Mouse (Mus musculus): ENCODE measurements around the gene Arpp19. TPM values are rescaled to one million over a fixed set of nuclear protein-coding genes. Genes with fewer than 3 reads are reported as not detected.

The Arpp19 gene
- 100 to 1,000 TPM; 195 to 332 (median 231) TPM for total RNA-seq (2022)

GRCm38 (mm10) chr9:75037451-75038356, at the start of gene Arpp19:
Gene Arpp19 (plus strand): TSS chr9:75037614.
- peak; percentile 92 for DNase-seq

DNA sequence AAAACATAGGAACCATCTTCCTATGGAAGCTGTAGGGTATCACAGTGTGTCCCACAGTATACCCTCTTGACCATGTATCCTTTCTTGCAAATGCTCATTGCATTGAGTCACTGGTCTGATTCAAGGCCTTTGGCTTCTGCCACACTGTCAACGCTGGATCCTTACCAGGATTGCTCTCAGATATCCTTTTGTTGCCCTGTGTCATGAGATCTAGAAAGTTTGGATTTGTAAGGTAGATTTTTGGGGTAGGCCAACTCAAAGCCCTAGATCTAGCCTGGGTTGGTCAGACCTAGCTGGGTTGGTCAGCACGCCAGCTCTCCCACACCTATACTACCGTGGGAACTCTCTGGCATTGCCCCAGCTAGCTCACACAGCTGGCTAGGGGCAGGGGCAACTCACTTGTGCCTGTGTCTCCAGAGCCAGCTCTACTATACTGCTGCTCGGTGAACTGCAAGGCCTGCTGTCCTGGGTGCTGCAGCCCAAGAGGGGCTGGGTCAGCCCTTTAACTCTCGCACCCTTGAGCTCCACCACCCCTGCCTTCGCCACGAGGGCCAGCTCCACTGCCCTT, 48.4 kb upstream of the Arpp19 start:
- DNase-seq = no peak

DNA sequence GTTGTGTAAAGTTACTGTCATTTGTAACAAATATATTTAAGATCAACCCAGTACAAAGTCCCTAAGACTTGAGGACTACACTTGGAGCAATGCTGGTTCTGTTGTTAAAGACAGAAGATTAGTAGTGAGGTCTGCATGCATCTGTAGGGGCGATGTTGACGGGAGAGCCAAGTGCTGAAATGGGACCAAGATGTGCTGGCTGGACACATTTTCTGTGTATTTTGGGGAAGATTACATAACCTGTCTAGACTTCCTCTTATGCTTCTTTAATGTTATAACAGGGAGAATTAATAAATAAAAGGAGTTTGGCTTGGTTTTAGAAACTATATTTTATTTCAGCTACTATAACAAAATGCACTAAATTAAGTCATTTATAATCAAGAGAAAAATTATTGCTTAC, 47.4 kb upstream of the Arpp19 start:
- DNase-seq = no peak

DNA sequence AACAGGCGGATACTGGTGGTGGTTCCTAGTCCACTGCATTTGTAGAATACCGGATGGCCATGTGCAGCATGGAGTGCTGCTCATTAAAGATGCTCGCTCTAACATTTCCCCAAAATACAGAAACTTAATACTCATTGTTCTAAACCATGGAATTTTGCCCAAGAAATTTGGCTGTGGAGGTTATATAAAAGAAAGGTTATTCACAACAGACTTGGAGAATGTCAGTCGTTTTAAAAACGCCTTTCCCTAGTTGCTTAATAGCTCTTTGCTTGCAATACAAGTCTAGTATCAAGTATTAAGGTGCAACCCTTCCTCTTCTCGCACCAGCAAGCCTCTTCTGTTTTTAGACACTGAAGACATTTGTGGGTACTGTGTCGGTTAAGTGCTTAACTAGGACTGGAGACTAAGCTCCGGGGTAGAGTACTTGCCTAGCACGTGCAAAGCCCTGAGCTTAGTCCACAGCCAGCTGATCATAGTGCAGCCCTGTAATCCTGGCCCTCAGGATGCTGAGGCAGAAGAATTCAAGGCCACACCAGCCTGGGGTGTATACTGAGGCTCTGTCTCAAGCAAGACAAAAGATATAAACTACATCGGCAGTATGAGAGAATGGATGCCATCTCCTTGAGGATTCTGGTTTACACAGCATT, 42.7 kb upstream of the Arpp19 start:
- no peak for DNase-seq

DNA sequence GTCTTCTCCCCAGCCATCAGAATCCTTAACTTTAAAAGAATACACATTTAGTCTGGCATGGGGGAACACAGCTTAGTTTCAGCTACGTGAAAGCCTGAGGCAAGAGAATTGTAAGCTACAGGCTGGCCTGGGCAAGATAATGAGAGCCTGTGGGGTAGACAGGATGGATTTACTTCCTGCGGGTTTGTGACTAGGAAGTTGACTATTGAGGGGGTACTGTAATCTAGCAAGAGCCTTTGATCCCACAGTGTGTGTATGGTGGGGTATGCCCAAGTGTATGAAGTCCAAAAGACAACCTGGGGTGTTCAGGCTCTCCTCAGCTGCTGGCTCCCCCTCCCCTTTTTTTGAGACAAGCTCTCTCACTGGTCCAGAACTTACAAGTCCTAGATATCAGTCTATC, 41.1 kb upstream of the Arpp19 start:
- DNase-seq = no peak

- DNase-seq = no peak
These were observed 39.4 kb upstream of the Arpp19 start for GRCm38 (mm10) chr9:74997976-74998375.

GRCm38 (mm10) chr9:75001006-75001405, 36.4 kb upstream of the Arpp19 start:
- no peak for DNase-seq

DNA sequence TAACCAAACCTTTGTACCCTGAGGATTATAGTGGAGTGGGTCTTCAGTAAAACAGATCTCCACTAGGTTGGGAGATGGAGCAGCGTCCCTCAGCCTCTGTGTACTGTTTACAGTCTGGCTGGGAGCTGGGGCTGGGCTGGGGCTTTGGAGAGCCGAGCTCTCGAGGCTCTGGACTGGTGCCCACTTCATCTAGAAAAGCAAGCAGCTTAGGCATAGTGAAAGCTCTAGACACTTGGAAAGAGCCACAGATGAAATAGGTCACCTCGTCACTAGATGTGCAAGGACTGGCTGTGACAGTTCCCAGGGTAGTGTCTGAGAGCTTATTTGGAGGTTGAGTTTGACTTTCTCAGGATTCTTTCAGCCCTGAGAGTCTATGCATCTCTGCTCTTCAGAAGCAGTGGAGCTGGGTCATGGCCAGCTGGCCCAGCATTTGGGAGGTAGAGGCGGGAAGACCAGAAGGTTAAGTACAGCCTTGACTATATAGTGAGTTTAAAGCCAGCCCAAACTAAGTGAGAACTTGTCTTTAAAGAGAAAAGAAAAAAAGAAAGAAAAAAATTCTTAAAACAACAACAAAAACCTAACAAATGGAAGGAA, 35.7 kb upstream of the Arpp19 start:
- DNase-seq = no peak

DNA sequence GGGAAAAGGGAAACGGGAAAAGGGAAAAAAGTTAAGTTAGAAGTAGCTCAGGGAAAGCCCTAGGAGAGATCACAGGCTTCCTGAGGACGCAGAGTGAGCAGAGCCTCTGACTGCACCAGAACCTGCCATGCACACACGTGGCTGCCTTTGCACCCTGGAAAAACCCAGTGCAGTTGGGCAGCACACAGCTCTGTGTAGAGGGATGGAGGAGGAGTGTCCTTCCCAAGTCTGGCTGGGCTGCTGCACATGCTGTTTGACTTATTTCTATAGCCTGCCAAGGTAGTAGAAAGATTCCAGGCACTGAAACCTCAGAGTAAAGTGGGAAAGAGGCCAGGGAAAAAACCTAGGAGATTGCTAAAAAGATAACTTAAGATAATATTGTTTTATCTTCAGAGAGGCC, 35.2 kb upstream of the Arpp19 start:
- DNase-seq = peak; percentile 60

- DNase-seq = peak; percentile 81
These were observed 33.2 kb upstream of the Arpp19 start for GRCm38 (mm10) chr9:75004203-75004602.

- DNase-seq = no peak
These were observed 20.8 kb upstream of the Arpp19 start for GRCm38 (mm10) chr9:75016591-75016990.

DNA sequence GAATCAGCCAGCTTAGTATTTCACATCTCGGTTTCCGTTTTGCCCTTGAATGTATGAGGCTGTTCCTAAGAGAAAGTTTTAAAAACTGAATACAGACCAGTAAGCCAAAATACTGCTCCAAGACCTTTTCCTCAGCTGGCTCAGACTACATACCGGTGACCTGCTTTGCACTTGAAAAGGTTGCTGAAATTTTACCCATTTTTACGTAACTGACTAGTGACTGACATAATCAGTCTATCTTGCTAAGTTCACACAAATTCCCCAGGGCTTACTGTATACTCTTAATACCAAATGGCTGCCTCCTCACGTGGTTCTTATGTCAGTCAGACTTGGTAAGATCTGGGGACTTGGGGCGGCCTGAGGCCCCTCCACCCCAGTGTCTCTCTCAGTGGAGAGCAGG, 18.2 kb upstream of the Arpp19 start:
- DNase-seq = no peak

DNA sequence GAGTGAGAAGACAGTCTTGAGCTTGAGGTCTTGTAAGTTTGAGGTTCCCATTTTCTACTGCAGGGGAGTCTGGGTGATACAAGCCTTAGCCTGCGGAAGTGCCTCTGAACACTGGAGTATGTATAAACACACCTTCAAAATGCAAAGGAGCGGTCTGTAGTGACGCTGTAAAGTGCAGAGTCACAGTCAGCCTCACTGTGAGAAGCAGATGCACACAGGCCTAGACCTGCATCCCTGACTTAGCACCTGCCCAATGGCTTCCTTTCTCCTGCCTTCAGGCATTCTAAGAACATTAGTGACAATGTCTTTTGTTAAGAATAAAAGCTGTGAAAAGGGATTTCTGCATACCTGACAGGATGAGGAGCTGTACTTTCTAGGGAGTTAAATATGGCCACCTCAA, 17.8 kb upstream of the Arpp19 start:
- DNase-seq = no peak

DNA sequence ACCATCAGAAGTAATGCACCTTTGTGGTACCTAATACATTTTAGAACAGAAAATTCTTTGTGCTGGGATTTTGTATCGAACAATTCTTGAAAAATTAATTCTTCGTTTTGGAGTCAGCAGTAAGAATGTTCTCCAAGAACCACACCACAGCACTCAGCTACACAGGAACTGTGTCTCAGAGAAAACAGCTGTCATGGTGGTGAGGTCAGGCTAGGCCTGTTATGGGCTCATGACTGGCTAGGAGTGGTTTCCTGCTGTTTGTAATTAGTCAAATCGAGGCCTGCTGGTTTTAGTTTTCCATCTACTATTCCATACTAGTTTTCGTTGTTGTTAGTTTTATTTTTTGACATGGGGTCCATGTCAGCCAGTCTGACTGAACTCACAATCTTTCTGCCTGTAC, 16.9 kb upstream of the Arpp19 start:
- no peak for DNase-seq

DNA sequence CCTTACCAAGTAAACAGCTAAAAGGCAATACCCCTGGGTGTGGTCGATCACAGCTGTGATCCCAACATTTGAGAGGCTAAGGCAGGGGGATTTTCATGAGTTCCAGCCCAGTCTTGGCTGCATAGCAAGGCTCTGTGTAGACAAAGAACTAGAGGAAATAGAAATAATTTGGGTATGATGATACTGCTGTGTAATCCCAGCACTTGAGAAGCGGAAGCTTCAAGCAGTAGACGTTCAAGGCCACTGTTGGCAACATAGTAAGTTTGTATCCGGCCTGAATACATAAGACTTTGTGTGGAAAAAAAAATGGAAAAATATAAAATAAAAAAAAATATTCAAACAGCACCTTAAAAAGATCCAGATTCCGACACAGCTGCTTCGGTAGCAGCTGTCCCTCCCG, 14.9 kb upstream of the Arpp19 start:
- DNase-seq = no peak

DNA sequence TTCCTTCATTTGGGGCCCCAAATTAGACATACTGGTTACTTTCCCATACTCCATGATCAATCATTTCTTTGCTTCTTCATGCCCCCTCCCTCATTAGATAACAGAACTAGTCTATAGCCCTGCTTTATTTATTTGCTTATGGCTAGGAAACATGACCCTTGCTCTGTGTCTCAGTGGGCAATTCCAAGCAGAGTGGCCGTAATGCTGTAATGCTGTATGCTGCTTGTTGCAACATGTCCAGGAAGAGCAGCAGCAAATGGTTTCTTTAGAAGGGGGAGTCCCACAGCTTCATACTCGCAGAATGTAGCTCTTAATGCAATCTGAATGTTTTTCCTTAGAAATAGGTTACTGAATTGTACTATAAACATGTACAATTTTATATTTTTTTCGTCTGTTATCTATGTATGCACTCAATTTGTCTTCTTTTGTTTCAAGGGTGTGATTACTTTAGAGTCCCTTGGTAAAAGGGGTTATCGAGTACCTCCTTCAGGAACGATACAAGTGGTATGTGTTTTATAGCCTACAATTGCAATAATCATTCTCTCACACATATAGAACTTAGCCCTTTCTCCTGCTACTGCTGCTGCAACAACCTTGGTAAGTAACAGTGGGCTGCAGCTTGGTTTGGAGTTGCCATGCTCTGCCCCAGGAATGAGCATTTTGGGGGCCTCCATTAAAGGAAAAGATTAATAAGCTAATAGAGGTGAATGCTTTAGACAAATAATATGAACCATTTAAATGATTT, 14.1 kb upstream of the Arpp19 start:
- no peak for DNase-seq

- no peak for DNase-seq
These were observed 13.3 kb upstream of the Arpp19 start for GRCm38 (mm10) chr9:75024089-75024488.

- no peak for DNase-seq
These were observed 11.7 kb upstream of the Arpp19 start for GRCm38 (mm10) chr9:75025689-75026088.

- no peak for DNase-seq
These were observed 5.0 kb upstream of the Arpp19 start for GRCm38 (mm10) chr9:75032408-75032807.

GRCm38 (mm10) chr9:75033141-75033540, 4.3 kb upstream of the Arpp19 start:
- DNase-seq = no peak

DNA sequence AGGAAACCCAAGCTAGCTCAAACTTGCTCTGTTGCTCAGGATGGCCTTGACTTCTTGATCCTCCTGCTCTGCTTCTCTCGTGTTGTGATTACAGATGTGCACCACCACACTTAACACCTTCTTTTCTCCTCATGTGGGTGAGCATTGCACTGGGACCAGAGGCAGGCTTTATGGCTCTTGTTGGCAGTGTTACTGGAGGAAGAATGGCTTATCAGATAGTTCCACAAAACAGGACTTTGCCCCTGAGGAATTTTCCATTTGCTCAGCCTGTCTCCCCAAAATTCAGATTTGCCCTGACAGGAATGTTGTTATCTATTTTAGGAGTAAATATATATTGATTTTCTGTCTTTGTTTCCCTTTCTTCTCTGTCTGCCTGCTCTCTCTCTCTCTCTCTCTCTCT, 2.7 kb upstream of the Arpp19 start:
- DNase-seq = no peak

- no peak for DNase-seq
These were observed 1.5 kb upstream of the Arpp19 start for GRCm38 (mm10) chr9:75035944-75036343.

- DNase-seq = no peak
These were observed 909 bp downstream of the Arpp19 start for GRCm38 (mm10) chr9:75038357-75038688.
